Mouse (Mus musculus): ENCODE results near the gene Gdf2. TPM values are rescaled to one million over a fixed set of nuclear protein-coding genes. Genes with fewer than 3 reads are reported as not detected.

Gene Gdf2
- 0.05 TPM in 1 of 2 replicates, not detected in the other for polyA plus RNA-seq (2014; fragmentation: Nextera tagmentation; extraction: Ambion mirVana)

GRCm38 (mm10) chr14:33940739-33941138 is at the start of gene Gdf2:
TSS of gene Gdf2 (plus strand) at chr14:33941039.
- WGBS, result 26% methylated on average over 8 of the region's 8 CpGs
- H3K36me3 ChIP-seq (ENCODE audit: insufficient read depth), result no peaks in the 10 kb centered on the region
- no peak for TF ChIP-seq CTCF (IDR thresholded peaks at IDR 0.05; ENCODE audit: low read depth)
- no peak within 1 kb of the TSS for H3K4me2 ChIP-seq
- H3K4me1 ChIP-seq (ENCODE audit: insufficient read depth), result no peaks in the 10 kb centered on the region
- H3K9me3 ChIP-seq (ENCODE audit: low read depth, low read length), result no peaks in the 10 kb centered on the region
- no peak within 1 kb of the TSS for H3K4me3 ChIP-seq (ENCODE audit: low read depth, low read length)
- ATAC-seq (ENCODE audit: insufficient read depth) (no peak), DNase-seq (no peak)
- H3K27me3 ChIP-seq (ENCODE audit: insufficient read depth, low read length), result no peaks in the 10 kb centered on the region
- no peak within 1 kb of the TSS for H3K27ac ChIP-seq (ENCODE audit: low read depth)
- H3K9ac ChIP-seq, result no peak within 1 kb of the TSS

- no peak overlapping the region for H3K27ac ChIP-seq (ENCODE audit: low read depth)
- DNase-seq, result no peak
- H3K36me3 ChIP-seq (ENCODE audit: insufficient read depth), result no peaks in the 10 kb centered on the region
- 74% methylated on average over 3 of the region's 3 CpGs for WGBS
- H3K4me2 ChIP-seq, result no peak overlapping the region
- no peak for ATAC-seq (ENCODE audit: insufficient read depth)
- no peaks in the 10 kb centered on the region for H3K27me3 ChIP-seq (ENCODE audit: insufficient read depth, low read length)
- H3K9ac ChIP-seq, result no peak overlapping the region
- H3K4me3 ChIP-seq (ENCODE audit: low read depth, low read length), result no peak overlapping the region
- no peak for TF ChIP-seq CTCF (IDR thresholded peaks at IDR 0.05; ENCODE audit: low read depth)
- no peaks in the 10 kb centered on the region for H3K9me3 ChIP-seq (ENCODE audit: low read depth, low read length)
- H3K4me1 ChIP-seq (ENCODE audit: insufficient read depth), result 0 out of 2 replicates have a peak, but pooled peaks cover 1% of the 10 kb centered on the region
Observed at GRCm38 (mm10) chr14:33891507-33891906, 49.3 kb upstream of the Gdf2 start.

- H3K36me3 ChIP-seq (ENCODE audit: insufficient read depth), result no peaks in the 10 kb centered on the region
- no peak overlapping the region for H3K4me2 ChIP-seq
- no peak for TF ChIP-seq CTCF (IDR thresholded peaks at IDR 0.05; ENCODE audit: low read depth)
- H3K4me3 ChIP-seq (ENCODE audit: low read depth, low read length), result no peak overlapping the region
- no peak overlapping the region for H3K9ac ChIP-seq
- ATAC-seq (ENCODE audit: insufficient read depth) (no peak), DNase-seq (no peak)
- no peaks in the 10 kb centered on the region for H3K9me3 ChIP-seq (ENCODE audit: low read depth, low read length)
- H3K27me3 ChIP-seq (ENCODE audit: insufficient read depth, low read length), result no peaks in the 10 kb centered on the region
- 74% methylated on average over 5 of the region's 5 CpGs for WGBS
- no peak overlapping the region for H3K27ac ChIP-seq (ENCODE audit: low read depth)
- H3K4me1 ChIP-seq (ENCODE audit: insufficient read depth), result 0 out of 2 replicates have a peak, but pooled peaks cover 4% of the 10 kb centered on the region
Observed at GRCm38 (mm10) chr14:33895777-33896176, 45.1 kb upstream of the Gdf2 start.

GRCm38 (mm10) chr14:33896628-33897300 is 44.1 kb upstream of the Gdf2 start:
- ATAC-seq (ENCODE audit: insufficient read depth) (peak; percentile 60), DNase-seq (peak; percentile 74)
- no peak overlapping the region for H3K4me3 ChIP-seq (ENCODE audit: low read depth, low read length)
- no peak for TF ChIP-seq CTCF (IDR thresholded peaks at IDR 0.05; ENCODE audit: low read depth)
- peak overlapping the region; percentile 30; the same call in 1 of the 2 replicates for H3K27ac ChIP-seq (ENCODE audit: low read depth)
- H3K27me3 ChIP-seq (ENCODE audit: insufficient read depth, low read length), result no peaks in the 10 kb centered on the region
- H3K9ac ChIP-seq, result no peak overlapping the region
- no peaks in the 10 kb centered on the region for H3K9me3 ChIP-seq (ENCODE audit: low read depth, low read length)
- no peaks in the 10 kb centered on the region for H3K36me3 ChIP-seq (ENCODE audit: insufficient read depth)
- H3K4me1 ChIP-seq (ENCODE audit: insufficient read depth), result 0 out of 2 replicates have a peak, but pooled peaks cover 4% of the 10 kb centered on the region
- H3K4me2 ChIP-seq, result no peak overlapping the region
- 30% methylated on average over 9 of the region's 9 CpGs for WGBS

GRCm38 (mm10) chr14:33902783-33903182 is 38.1 kb upstream of the Gdf2 start:
- no peaks in the 10 kb centered on the region for H3K27me3 ChIP-seq (ENCODE audit: insufficient read depth, low read length)
- no peak overlapping the region for H3K9ac ChIP-seq
- ATAC-seq (ENCODE audit: insufficient read depth) (no peak), DNase-seq (no peak)
- no peak overlapping the region for H3K27ac ChIP-seq (ENCODE audit: low read depth)
- H3K4me3 ChIP-seq (ENCODE audit: low read depth, low read length), result no peak overlapping the region
- no peaks in the 10 kb centered on the region for H3K9me3 ChIP-seq (ENCODE audit: low read depth, low read length)
- no peaks in the 10 kb centered on the region for H3K36me3 ChIP-seq (ENCODE audit: insufficient read depth)
- no peak overlapping the region for H3K4me2 ChIP-seq
- 86% methylated on average over 4 of the region's 4 CpGs for WGBS
- no peaks in the 10 kb centered on the region for H3K4me1 ChIP-seq (ENCODE audit: insufficient read depth)
- no peak for TF ChIP-seq CTCF (IDR thresholded peaks at IDR 0.05; ENCODE audit: low read depth)

GRCm38 (mm10) chr14:33903199-33903598 is 37.6 kb upstream of the Gdf2 start:
- Histone ChIP-seq H3K4me2 (no peak overlapping the region), H3K36me3 (ENCODE audit: insufficient read depth) (no peaks in the 10 kb centered on the region), H3K27ac (ENCODE audit: low read depth) (no peak overlapping the region), H3K4me3 (ENCODE audit: low read depth, low read length) (no peak overlapping the region), H3K9ac (no peak overlapping the region), H3K27me3 (ENCODE audit: insufficient read depth, low read length) (no peaks in the 10 kb centered on the region), H3K4me1 (ENCODE audit: insufficient read depth) (no peaks in the 10 kb centered on the region), H3K9me3 (ENCODE audit: low read depth, low read length) (no peaks in the 10 kb centered on the region)
- no peak for ATAC-seq (ENCODE audit: insufficient read depth)
- no peak for TF ChIP-seq CTCF (IDR thresholded peaks at IDR 0.05; ENCODE audit: low read depth)
- DNase-seq, result no peak
- 89% methylated on average over 1 of the region's 1 CpGs for WGBS

GRCm38 (mm10) chr14:33904851-33905250 is 36.0 kb upstream of the Gdf2 start:
- DNase-seq, result no peak
- Histone ChIP-seq H3K36me3 (ENCODE audit: insufficient read depth) (no peaks in the 10 kb centered on the region), H3K27ac (ENCODE audit: low read depth) (no peak overlapping the region), H3K27me3 (ENCODE audit: insufficient read depth, low read length) (no peaks in the 10 kb centered on the region), H3K4me2 (no peak overlapping the region), H3K9ac (no peak overlapping the region), H3K4me1 (ENCODE audit: insufficient read depth) (no peaks in the 10 kb centered on the region), H3K4me3 (ENCODE audit: low read depth, low read length) (no peak overlapping the region), H3K9me3 (ENCODE audit: low read depth, low read length) (no peaks in the 10 kb centered on the region)
- ATAC-seq (ENCODE audit: insufficient read depth), result no peak
- no peak for TF ChIP-seq CTCF (IDR thresholded peaks at IDR 0.05; ENCODE audit: low read depth)

All from lung, embryonic 14.5 days (tissue).